Mouse (Mus musculus): ENCODE data around the gene Olfr1338. TPM values are rescaled to one million over a fixed set of nuclear protein-coding genes. Genes with fewer than 3 reads are reported as not detected.

The Olfr1338 gene
- polyA plus RNA-seq, 1 experiment from 2014 or later = not detected

Other genes with a start within 250 kb of the Olfr1338 start
- gene 2610528J11Rik, start 231.7 kb downstream of the Olfr1338 start, polyA plus RNA-seq (2015; fragmentation: Nextera tagmentation; extraction: Ambion mirVana) = not detected in 2 replicates
- 0.09 and 0.27 TPM in 2 replicates for gene Tmem125, start 214.7 kb downstream of the Olfr1338 start, polyA plus RNA-seq (2015; fragmentation: Nextera tagmentation; extraction: Ambion mirVana)
- 0.52 and 0.73 TPM in 2 replicates for gene Cfap57, start 138.0 kb downstream of the Olfr1338 start, polyA plus RNA-seq (2015; fragmentation: Nextera tagmentation; extraction: Ambion mirVana)
- gene Ebna1bp2, start 137.9 kb downstream of the Olfr1338 start, polyA plus RNA-seq (2015; fragmentation: Nextera tagmentation; extraction: Ambion mirVana) = 140 and 150 TPM in 2 replicates
- not detected in 2 replicates for gene Olfr62, start 99.8 kb downstream of the Olfr1338 start, polyA plus RNA-seq (2015; fragmentation: Nextera tagmentation; extraction: Ambion mirVana)
- gene Olfr1342, start 66.0 kb downstream of the Olfr1338 start, polyA plus RNA-seq (2015; fragmentation: Nextera tagmentation; extraction: Ambion mirVana) = 0.06 TPM in 1 of 2 replicates, not detected in the other
- not detected in 2 replicates for gene Olfr1341, start 55.2 kb downstream of the Olfr1338 start, polyA plus RNA-seq (2015; fragmentation: Nextera tagmentation; extraction: Ambion mirVana)
- not detected in 2 replicates for gene Olfr1340, start 38.6 kb downstream of the Olfr1338 start, polyA plus RNA-seq (2015; fragmentation: Nextera tagmentation; extraction: Ambion mirVana)
- gene Olfr1339, start 26.6 kb downstream of the Olfr1338 start, polyA plus RNA-seq (2015; fragmentation: Nextera tagmentation; extraction: Ambion mirVana) = not detected in 2 replicates
- not detected in 2 replicates for gene Olfr1337, start 23.8 kb upstream of the Olfr1338 start, polyA plus RNA-seq (2015; fragmentation: Nextera tagmentation; extraction: Ambion mirVana)
- not detected in 2 replicates for gene Olfr1335, start 51.2 kb upstream of the Olfr1338 start, polyA plus RNA-seq (2015; fragmentation: Nextera tagmentation; extraction: Ambion mirVana)
- gene Olfr1333, start 77.5 kb upstream of the Olfr1338 start, polyA plus RNA-seq (2015; fragmentation: Nextera tagmentation; extraction: Ambion mirVana) = not detected in 2 replicates
- not detected in 2 replicates for gene Olfr1331, start 105.9 kb upstream of the Olfr1338 start, polyA plus RNA-seq (2015; fragmentation: Nextera tagmentation; extraction: Ambion mirVana)
- gene Olfr1330, start 129.9 kb upstream of the Olfr1338 start, polyA plus RNA-seq (2015; fragmentation: Nextera tagmentation; extraction: Ambion mirVana) = not detected in 2 replicates
- not detected in 2 replicates for gene Olfr1329, start 158.7 kb upstream of the Olfr1338 start, polyA plus RNA-seq (2015; fragmentation: Nextera tagmentation; extraction: Ambion mirVana)
- not detected in 2 replicates for gene Olfr1328, start 179.9 kb upstream of the Olfr1338 start, polyA plus RNA-seq (2015; fragmentation: Nextera tagmentation; extraction: Ambion mirVana)
- gene Lao1, start 202.8 kb upstream of the Olfr1338 start, polyA plus RNA-seq (2015; fragmentation: Nextera tagmentation; extraction: Ambion mirVana) = 0.28 and 0.29 TPM in 2 replicates

All from forebrain, embryonic 15.5 days (tissue).